Mouse (Mus musculus): ENCODE results near the gene Dnajc4. TPM values are rescaled to one million over a fixed set of nuclear protein-coding genes. Genes with fewer than 3 reads are reported as not detected.

Dnajc4 gene
- polyA plus RNA-seq, 1 experiment from 2014 or later, result 10.9 TPM

- H3K9me3 ChIP-seq (ENCODE audit: low read length), result no peaks in the 10 kb centered on the region
- H3K4me1 ChIP-seq (ENCODE audit: insufficient read depth), result peaks cover 24% of the 10 kb centered on the region
- ATAC-seq (peak; percentile 85), DNase-seq (peak; percentile 89)
- H3K4me2 ChIP-seq (ENCODE audit: low read depth, low read length), result peak overlapping the region; percentile 100
- 0% methylated on average over 35 of the region's 35 CpGs for WGBS (ENCODE audit: insufficient replicate concordance)
- H3K27me3 ChIP-seq (ENCODE audit: insufficient read depth, low read length), result no peaks in the 10 kb centered on the region
- H3K36me3 ChIP-seq (replicated peaks; ENCODE audit: insufficient read depth, low read length), result peaks cover 11% of the 10 kb centered on the region
- peak overlapping the region; percentile 64 for H3K9ac ChIP-seq (replicated peaks)
- H3K27ac ChIP-seq (ENCODE audit: low read depth), result peak overlapping the region; percentile 89
- TF ChIP-seq CTCF (IDR thresholded peaks at IDR 0.05; ENCODE audit: low read depth), result no peak
- TF ChIP-seq EP300 (IDR thresholded peaks at IDR 0.05; ENCODE audit: low read depth), result peak; percentile 62
- H3K4me3 ChIP-seq (ENCODE audit: low read depth, low read length), result peak overlapping the region; percentile 60
Observed at GRCm38 (mm10) chr19:6951381-6951968, 40.9 kb downstream of the Dnajc4 start.

GRCm38 (mm10) chr19:6950613-6951153, 41.7 kb downstream of the Dnajc4 start:
- Histone ChIP-seq H3K9ac (replicated peaks) (peak overlapping the region; percentile 64), H3K27me3 (ENCODE audit: insufficient read depth, low read length) (no peaks in the 10 kb centered on the region), H3K9me3 (ENCODE audit: low read length) (no peaks in the 10 kb centered on the region), H3K4me1 (ENCODE audit: insufficient read depth) (peaks cover 24% of the 10 kb centered on the region), H3K27ac (ENCODE audit: low read depth) (peak overlapping the region; percentile 89), H3K36me3 (replicated peaks; ENCODE audit: insufficient read depth, low read length) (peaks cover 11% of the 10 kb centered on the region), H3K4me3 (ENCODE audit: low read depth, low read length) (peak overlapping the region; percentile 60), H3K4me2 (ENCODE audit: low read depth, low read length) (peak overlapping the region; percentile 100)
- ATAC-seq (peak; percentile 11; the same call in 1 of the 2 replicates), DNase-seq (peak; percentile 47)
- WGBS (ENCODE audit: insufficient replicate concordance), result under 1% methylated on average over 28 of the region's 28 CpGs
- TF ChIP-seq CTCF (IDR thresholded peaks at IDR 0.05; ENCODE audit: low read depth), result no peak
- TF ChIP-seq EP300 (IDR thresholded peaks at IDR 0.05; ENCODE audit: low read depth), result no peak

- 60% methylated on average over 5 of the region's 5 CpGs for WGBS (ENCODE audit: insufficient replicate concordance)
- peak overlapping the region; percentile 100 for H3K4me2 ChIP-seq (ENCODE audit: low read depth, low read length)
- DNase-seq, result no peak
- H3K36me3 ChIP-seq (replicated peaks; ENCODE audit: insufficient read depth, low read length), result peaks cover 8% of the 10 kb centered on the region
- H3K4me3 ChIP-seq (ENCODE audit: low read depth, low read length), result peak overlapping the region; percentile 60; the same call in 1 of the 2 replicates
- no peak overlapping the region; the same call in 1 of the 2 replicates for H3K9ac ChIP-seq (replicated peaks)
- ATAC-seq, result no peak
- no peaks in the 10 kb centered on the region for H3K27me3 ChIP-seq (ENCODE audit: insufficient read depth, low read length)
- TF ChIP-seq EP300 (IDR thresholded peaks at IDR 0.05; ENCODE audit: low read depth) (no peak), CTCF (IDR thresholded peaks at IDR 0.05; ENCODE audit: low read depth) (no peak)
- no peaks in the 10 kb centered on the region for H3K9me3 ChIP-seq (ENCODE audit: low read length)
- H3K4me1 ChIP-seq (ENCODE audit: insufficient read depth), result peaks cover 24% of the 10 kb centered on the region
- 0 out of 2 replicates have a peak overlapping the region, but pooled peaks have one; percentile 89 for H3K27ac ChIP-seq (ENCODE audit: low read depth)
Observed at GRCm38 (mm10) chr19:6949951-6950350, 42.4 kb downstream of the Dnajc4 start.

GRCm38 (mm10) chr19:6949532-6949931, 42.8 kb downstream of the Dnajc4 start:
- 90% methylated on average over 5 of the region's 5 CpGs for WGBS (ENCODE audit: insufficient replicate concordance)
- peaks cover 24% of the 10 kb centered on the region for H3K4me1 ChIP-seq (ENCODE audit: insufficient read depth)
- H3K9ac ChIP-seq (replicated peaks), result no peak overlapping the region
- TF ChIP-seq EP300 (IDR thresholded peaks at IDR 0.05; ENCODE audit: low read depth), result no peak
- no peaks in the 10 kb centered on the region for H3K27me3 ChIP-seq (ENCODE audit: insufficient read depth, low read length)
- no peak for ATAC-seq
- H3K9me3 ChIP-seq (ENCODE audit: low read length), result no peaks in the 10 kb centered on the region
- H3K4me3 ChIP-seq (ENCODE audit: low read depth, low read length), result no peak overlapping the region
- no peak for DNase-seq
- H3K27ac ChIP-seq (ENCODE audit: low read depth), result no peak overlapping the region
- H3K36me3 ChIP-seq (replicated peaks; ENCODE audit: insufficient read depth, low read length), result peaks cover 4% of the 10 kb centered on the region
- no peak overlapping the region for H3K4me2 ChIP-seq (ENCODE audit: low read depth, low read length)

GRCm38 (mm10) chr19:6948186-6948585, 44.2 kb downstream of the Dnajc4 start:
- H3K27me3 ChIP-seq (ENCODE audit: insufficient read depth, low read length), result no peaks in the 10 kb centered on the region
- peaks cover 22% of the 10 kb centered on the region for H3K4me1 ChIP-seq (ENCODE audit: insufficient read depth)
- H3K36me3 ChIP-seq (replicated peaks; ENCODE audit: insufficient read depth, low read length), result no peaks in the 10 kb centered on the region; the same call in 1 of the 2 replicates
- no peak overlapping the region for H3K4me3 ChIP-seq (ENCODE audit: low read depth, low read length)
- H3K9ac ChIP-seq (replicated peaks), result no peak overlapping the region
- H3K27ac ChIP-seq (ENCODE audit: low read depth), result no peak overlapping the region
- H3K9me3 ChIP-seq (ENCODE audit: low read length), result no peaks in the 10 kb centered on the region
- 72% methylated on average over 4 of the region's 4 CpGs for WGBS (ENCODE audit: insufficient replicate concordance)
- TF ChIP-seq EP300 (IDR thresholded peaks at IDR 0.05; ENCODE audit: low read depth) (no peak), CTCF (IDR thresholded peaks at IDR 0.05; ENCODE audit: low read depth) (no peak)
- no peak overlapping the region for H3K4me2 ChIP-seq (ENCODE audit: low read depth, low read length)
- ATAC-seq, result no peak
- DNase-seq, result no peak

- ATAC-seq, result no peak
- Histone ChIP-seq H3K4me3 (ENCODE audit: low read depth, low read length) (no peak overlapping the region), H3K4me2 (ENCODE audit: low read depth, low read length) (no peak overlapping the region), H3K27ac (ENCODE audit: low read depth) (no peak overlapping the region), H3K9me3 (ENCODE audit: low read length) (no peaks in the 10 kb centered on the region), H3K4me1 (ENCODE audit: insufficient read depth) (peaks cover 22% of the 10 kb centered on the region), H3K9ac (replicated peaks) (no peak overlapping the region), H3K36me3 (replicated peaks; ENCODE audit: insufficient read depth, low read length) (no peaks in the 10 kb centered on the region; the same call in 1 of the 2 replicates), H3K27me3 (ENCODE audit: insufficient read depth, low read length) (no peaks in the 10 kb centered on the region)
- DNase-seq, result no peak
- 64% methylated on average over 4 of the region's 4 CpGs for WGBS (ENCODE audit: insufficient replicate concordance)
- TF ChIP-seq EP300 (IDR thresholded peaks at IDR 0.05; ENCODE audit: low read depth) (no peak), CTCF (IDR thresholded peaks at IDR 0.05; ENCODE audit: low read depth) (no peak)
Observed at GRCm38 (mm10) chr19:6947742-6948141, 44.6 kb downstream of the Dnajc4 start.

Data from liver, postnatal 0 days (tissue).